Mouse (Mus musculus) cortical plate, adult 2 months (tissue): ENCODE results near the gene Grip1.

Source experiments
- CTCF ChIP-seq: fragments of 200-500 bp; IDR thresholded peaks from 2 replicates; pipeline ENCODE4 v1.5.1; 2011; ENCODE audit warnings: mild to moderate bottlenecking, control low read depth, low read length; ENCODE audit not compliant: insufficient read depth; ENCODE audit errors: extremely low read depth
- POLR2A ChIP-seq: fragments of 200-500 bp; IDR thresholded peaks from 2 replicates; pipeline ENCODE4 v1.6.1; 2011; ENCODE audit warnings: mild to moderate bottlenecking, low read length, control low read depth; ENCODE audit not compliant: insufficient read depth; ENCODE audit errors: extremely low read depth

- peak; percentile 35; the same call in 1 of the 2 replicates for TF ChIP-seq POLR2A
- TF ChIP-seq CTCF = no peak
Observed at GRCm38 (mm10) chr10:120112507-120113396, 659.1 kb downstream of the Grip1 start, which contains the start of gene Helb.
